Mouse (Mus musculus) liver, embryonic 16.5 days (tissue): ENCODE results near the gene Anapc5. TPM values are rescaled to one million over a fixed set of nuclear protein-coding genes. Genes with fewer than 3 reads are reported as not detected.

Experiments used
- ATAC-seq: fragments of 200-750 bp; cut with Nextera tagmentation; 2 replicates; pipeline ENCODE4 v1.8.0; 2017; ENCODE audit warnings: low read depth, mild to moderate bottlenecking, moderate number of reproducible peaks, moderate library complexity
- H3K27ac ChIP-seq: fragments of 300-500 bp; sonication (generic); 2 replicates; pipeline ENCODE4 v1.5.1; 2014; ENCODE audit warnings: mild to moderate bottlenecking, low read length
- H3K27me3 ChIP-seq: fragments of 300-500 bp; sonication (generic); 2 replicates; pipeline ENCODE4 v1.6.1; 2014; ENCODE audit warnings: low read depth, low read length, mixed read lengths; ENCODE audit not compliant: control insufficient read depth, insufficient read depth
- H3K36me3 ChIP-seq: fragments of 300-500 bp; sonication (generic); 2 replicates; pipeline ENCODE4 v1.6.1; 2014; ENCODE audit warnings: mild to moderate bottlenecking; ENCODE audit not compliant: control insufficient read depth, insufficient read depth
- H3K4me1 ChIP-seq: fragments of 300-500 bp; sonication (generic); 2 replicates; pipeline ENCODE4 v1.6.1; 2014; ENCODE audit warnings: low read depth, low read length, mixed read lengths; ENCODE audit not compliant: control insufficient read depth
- H3K4me2 ChIP-seq: fragments of 300-500 bp; sonication (generic); 2 replicates; pipeline ENCODE4 v1.6.1; 2014; ENCODE audit warnings: low read depth, low read length, mixed read lengths
- H3K4me3 ChIP-seq: fragments of 300-500 bp; sonication (generic); 2 replicates; pipeline ENCODE4 v1.5.1; 2014; ENCODE audit warnings: low read depth, mild to moderate bottlenecking, low read length
- H3K9ac ChIP-seq: fragments of 300-500 bp; sonication (generic); 2 replicates; pipeline ENCODE4 v1.6.1; 2014; ENCODE audit warnings: low read depth, low read length
- H3K9me3 ChIP-seq: fragments of 300-500 bp; sonication (generic); replicated peaks from 2 replicates; pipeline ENCODE4 v1.6.1; 2016; ENCODE audit warnings: low read length; ENCODE audit not compliant: control insufficient read depth
- WGBS: fragments of 180-500 bp; shearing (Covaris S2); extraction: QIAGEN DNeasy Blood & Tissue Kit; methylation state at CpG from one replicate; pipeline ENCODE4 v1.1.7; 2014; ENCODE audit not compliant: insufficient replicate concordance; 5-methylcytosine and 5-hydroxymethylcytosine counted together
- polyA plus RNA-seq: library from polyadenylated mRNA; unstranded; fragments of >200 nt; fragmentation: Nextera tagmentation; extraction: Ambion mirVana; gene quantifications from 2 replicates; pipeline ENCODE4 v1.2.1, GENCODE M21; 2015

The Anapc5 gene
- polyA plus RNA-seq, 1 experiment from 2014 or later = 199 TPM

- Histone ChIP-seq H3K4me3 (no peak overlapping the region), H3K4me2 (no peak overlapping the region), H3K4me1 (peaks cover 28% of the 10 kb centered on the region), H3K9me3 (no peaks in the 10 kb centered on the region), H3K9ac (no peak overlapping the region), H3K36me3 (peaks cover 4% of the 10 kb centered on the region; the same call in 1 of the 2 replicates), H3K27ac (no peak overlapping the region), H3K27me3 (no peaks in the 10 kb centered on the region)
- 71% methylated on average over 10 of the region's 10 CpGs for WGBS
- no peak for ATAC-seq
These were observed 57.1 kb downstream of the Anapc5 start for GRCm38 (mm10) chr5:122764032-122764464.

DNA sequence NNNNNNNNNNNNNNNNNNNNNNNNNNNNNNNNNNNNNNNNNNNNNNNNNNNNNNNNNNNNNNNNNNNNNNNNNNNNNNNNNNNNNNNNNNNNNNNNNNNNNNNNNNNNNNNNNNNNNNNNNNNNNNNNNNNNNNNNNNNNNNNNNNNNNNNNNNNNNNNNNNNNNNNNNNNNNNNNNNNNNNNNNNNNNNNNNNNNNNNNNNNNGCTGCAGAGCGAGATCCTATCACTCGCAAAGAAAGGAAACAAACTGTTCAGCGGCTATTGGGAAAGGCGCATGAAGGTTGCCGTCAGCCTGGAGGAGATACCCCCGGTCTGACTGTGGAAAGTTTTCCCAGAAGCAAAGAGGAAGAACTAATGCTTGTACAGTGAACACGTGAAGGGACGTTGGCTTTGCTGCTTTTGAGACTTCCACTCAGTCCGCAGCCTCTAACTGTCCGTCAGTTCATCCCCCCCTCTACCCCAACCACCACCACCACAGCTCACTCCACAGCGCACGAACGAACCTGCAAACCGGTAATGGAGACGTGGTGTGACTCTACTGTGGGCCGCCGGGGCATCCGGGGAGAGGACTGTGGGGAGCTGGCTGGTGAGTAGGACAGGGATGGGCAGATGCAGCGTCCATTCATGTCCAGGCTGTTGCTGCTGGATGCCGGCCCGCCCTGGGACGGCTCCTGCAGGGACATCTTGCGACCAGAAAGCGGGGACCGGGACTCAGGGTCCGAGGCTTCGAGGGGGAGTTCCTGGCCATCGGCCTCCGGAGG lies 57.7 kb downstream of the Anapc5 start:
- ATAC-seq = no peak
- Histone ChIP-seq H3K36me3 (peaks cover 4% of the 10 kb centered on the region; the same call in 1 of the 2 replicates), H3K9ac (no peak overlapping the region), H3K9me3 (no peaks in the 10 kb centered on the region), H3K27me3 (no peaks in the 10 kb centered on the region), H3K4me2 (no peak overlapping the region), H3K4me3 (no peak overlapping the region), H3K27ac (no peak overlapping the region), H3K4me1 (peaks cover 27% of the 10 kb centered on the region)
- WGBS = 74% methylated on average over 29 of the region's 29 CpGs

- ATAC-seq = no peak
- H3K36me3 ChIP-seq = peaks cover 9% of the 10 kb centered on the region
- H3K4me2 ChIP-seq = no peak overlapping the region
- no peaks in the 10 kb centered on the region for H3K27me3 ChIP-seq
- no peaks in the 10 kb centered on the region for H3K9me3 ChIP-seq
- no peak overlapping the region for H3K4me3 ChIP-seq
- H3K4me1 ChIP-seq = peaks cover 11% of the 10 kb centered on the region
- 83% methylated on average over 7 of the region's 7 CpGs for WGBS
- H3K9ac ChIP-seq = no peak overlapping the region
- no peak overlapping the region for H3K27ac ChIP-seq
These were observed 64.5 kb downstream of the Anapc5 start for GRCm38 (mm10) chr5:122756680-122757079.

DNA sequence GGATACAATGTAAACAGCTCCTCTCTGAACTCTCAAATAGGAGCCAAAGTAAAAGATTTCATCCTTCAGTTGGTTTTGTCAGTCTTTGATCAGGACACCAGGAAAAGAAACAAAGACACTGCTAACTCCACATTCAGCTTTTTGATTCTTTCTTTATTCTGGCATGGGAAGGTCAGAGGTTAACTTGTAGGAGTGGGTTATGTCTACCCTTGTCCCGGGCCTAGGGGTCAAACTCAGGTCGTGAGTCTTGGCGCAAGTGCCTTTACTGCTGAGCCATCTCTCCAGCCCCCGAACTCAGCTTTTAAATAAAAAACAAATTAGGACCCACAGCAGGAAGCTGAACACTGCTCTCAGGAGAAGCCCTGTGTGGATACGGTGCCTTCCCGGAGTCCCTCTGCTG lies 65.0 kb downstream of the Anapc5 start:
- 85% methylated on average over 6 of the region's 6 CpGs for WGBS
- Histone ChIP-seq H3K9ac (no peak overlapping the region), H3K27me3 (no peaks in the 10 kb centered on the region), H3K27ac (no peak overlapping the region), H3K4me3 (no peak overlapping the region), H3K36me3 (peaks cover 9% of the 10 kb centered on the region), H3K9me3 (no peaks in the 10 kb centered on the region), H3K4me2 (no peak overlapping the region), H3K4me1 (peaks cover 9% of the 10 kb centered on the region)
- no peak for ATAC-seq

GRCm38 (mm10) chr5:122755620-122756019 lies 65.5 kb downstream of the Anapc5 start:
- ATAC-seq = no peak
- Histone ChIP-seq H3K9me3 (no peaks in the 10 kb centered on the region), H3K4me3 (no peak overlapping the region), H3K27ac (no peak overlapping the region), H3K4me2 (no peak overlapping the region), H3K9ac (no peak overlapping the region), H3K27me3 (no peaks in the 10 kb centered on the region), H3K4me1 (peaks cover 9% of the 10 kb centered on the region), H3K36me3 (peaks cover 9% of the 10 kb centered on the region)
- WGBS = 86% methylated on average over 4 of the region's 4 CpGs

DNA sequence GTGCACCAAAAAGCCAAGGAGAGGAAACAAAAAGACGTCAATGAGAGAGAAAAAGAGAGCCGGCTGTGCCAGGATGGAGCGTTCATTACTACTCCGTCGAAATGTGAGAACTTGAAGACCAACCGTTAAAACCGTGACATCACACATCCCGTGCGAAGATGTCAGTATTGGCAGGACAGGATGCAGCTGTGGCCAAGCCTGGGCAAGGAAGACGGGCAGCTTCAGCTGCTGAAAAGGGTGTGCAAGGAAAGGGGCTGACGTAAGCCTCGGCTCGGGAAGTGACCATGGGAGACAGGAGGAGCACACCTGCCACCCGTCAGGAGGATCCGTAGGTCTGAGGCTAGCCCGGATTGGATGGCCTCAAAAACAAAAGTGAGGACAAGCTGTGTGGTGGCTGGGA lies 66.7 kb downstream of the Anapc5 start:
- no peak for ATAC-seq

GRCm38 (mm10) chr5:122747950-122748349 lies 73.2 kb downstream of the Anapc5 start:
- Histone ChIP-seq H3K4me3 (no peak overlapping the region), H3K36me3 (peaks cover 3% of the 10 kb centered on the region; the same call in 1 of the 2 replicates), H3K9ac (no peak overlapping the region), H3K27ac (no peak overlapping the region), H3K4me1 (no peaks in the 10 kb centered on the region), H3K27me3 (no peaks in the 10 kb centered on the region), H3K9me3 (no peaks in the 10 kb centered on the region), H3K4me2 (no peak overlapping the region)
- 78% methylated on average over 7 of the region's 7 CpGs for WGBS
- ATAC-seq = no peak

More for the DNA sequence above, 66.7 kb downstream of the Anapc5 start:
- no peak overlapping the region for H3K4me2 ChIP-seq
- no peaks in the 10 kb centered on the region for H3K27me3 ChIP-seq
- no peaks in the 10 kb centered on the region for H3K9me3 ChIP-seq
- peaks cover 4% of the 10 kb centered on the region; the same call in 1 of the 2 replicates for H3K4me1 ChIP-seq
- H3K4me3 ChIP-seq = no peak overlapping the region
- 72% methylated on average over 16 of the region's 16 CpGs for WGBS
- H3K27ac ChIP-seq = no peak overlapping the region
- no peak overlapping the region for H3K9ac ChIP-seq
- H3K36me3 ChIP-seq = peaks cover 9% of the 10 kb centered on the region

DNA sequence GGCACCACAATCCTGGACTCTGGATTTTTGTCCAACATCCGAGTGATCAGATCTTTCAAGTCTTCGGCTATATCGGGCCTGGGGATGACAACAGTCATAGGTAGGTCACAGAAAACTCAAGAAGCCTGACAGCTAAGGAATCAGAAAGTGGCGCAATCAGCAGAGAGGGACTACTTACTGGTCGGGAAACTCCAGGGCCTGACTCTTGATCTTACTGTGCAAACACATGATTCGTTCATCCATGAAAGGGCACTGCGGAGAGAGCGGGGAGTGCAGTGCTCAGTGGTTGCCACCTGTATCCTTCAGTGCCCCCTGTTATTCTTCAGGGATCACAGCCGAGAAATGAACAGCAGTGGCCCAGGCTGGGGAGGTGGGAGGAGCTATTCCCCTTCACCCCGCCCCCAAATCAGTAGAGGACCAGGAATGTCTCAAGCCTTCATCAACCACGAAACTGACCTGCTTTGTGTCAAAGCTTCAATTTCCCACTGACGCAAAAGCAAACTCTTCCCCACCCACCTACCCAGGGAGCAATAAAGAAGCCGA lies 77.2 kb downstream of the Anapc5 start:
- Histone ChIP-seq H3K9me3 (no peaks in the 10 kb centered on the region), H3K36me3 (peaks cover 3% of the 10 kb centered on the region), H3K4me3 (no peak overlapping the region), H3K9ac (no peak overlapping the region), H3K4me1 (no peaks in the 10 kb centered on the region), H3K27ac (no peak overlapping the region), H3K27me3 (no peaks in the 10 kb centered on the region), H3K4me2 (no peak overlapping the region)
- no peak for ATAC-seq
- 78% methylated on average over 13 of the region's 13 CpGs for WGBS
